Mouse (Mus musculus) layer of hippocampus, adult 2 months (tissue): ENCODE results near the gene Gpalpp1. TPM values are rescaled to one million over a fixed set of nuclear protein-coding genes. Genes with fewer than 3 reads are reported as not detected.

Experiments
- DNase-seq, 2 experiments: peaks; one replicate each; pipeline ENCODE4 v3.0.0; 2022; ENCODE audit warnings: low spot score in 2 of 2
- H3K27ac ChIP-seq: fragments of 200-600 bp; 2 replicates; pipeline ENCODE4 v1.8.1; 2022
- H3K4me3 ChIP-seq: fragments of 200-600 bp; 2 replicates; pipeline ENCODE4 v1.8.1; 2022; ENCODE audit warnings: mild to moderate bottlenecking
- CTCF ChIP-seq: fragments of 200-600 bp; conservative IDR thresholded peaks from 2 replicates; pipeline ENCODE4 v1.8.1; 2022; ENCODE audit warnings: antibody characterized with exemption, mild to moderate bottlenecking, moderate library complexity
- total RNA-seq, 2 experiments: library from RNA; stranded (reverse); gene quantifications; 2 replicates each; pipeline ENCODE4 v1.2.3; 2021

Gpalpp1 gene
- total RNA-seq, 2 experiments from 2014 or later: 25.2 to 25.7 TPM

- no peak for DNase-seq
- Histone ChIP-seq H3K27ac (no peak overlapping the region), H3K4me3 (no peak overlapping the region)
- TF ChIP-seq CTCF: peak; percentile 45
Observed at GRCm38 (mm10) chr14:76081451-76081850, 29.1 kb downstream of the Gpalpp1 start.

- H3K4me3 ChIP-seq: peak overlapping the region; percentile 26
- peak; percentile 92 for TF ChIP-seq CTCF
- DNase-seq: peak; percentile 67 to 77
- H3K27ac ChIP-seq: peak overlapping the region; percentile 91
Observed at GRCm38 (mm10) chr14:76077088-76077491, 33.5 kb downstream of the Gpalpp1 start.

GRCm38 (mm10) chr14:76076602-76077001 is 34.0 kb downstream of the Gpalpp1 start:
- Histone ChIP-seq H3K27ac (peak overlapping the region; percentile 91), H3K4me3 (peak overlapping the region; percentile 26)
- peak in 1 of 2 experiments; percentile 57 for DNase-seq
- TF ChIP-seq CTCF: no peak

- no peak overlapping the region for H3K4me3 ChIP-seq
- no peak for DNase-seq
- peak overlapping the region; percentile 91 for H3K27ac ChIP-seq
- TF ChIP-seq CTCF: no peak
Observed at GRCm38 (mm10) chr14:76075721-76076120, 34.8 kb downstream of the Gpalpp1 start.

- Histone ChIP-seq H3K27ac (peak overlapping the region; percentile 48; the same call in 1 of the 2 replicates), H3K4me3 (no peak overlapping the region)
- no peak for DNase-seq
- TF ChIP-seq CTCF: no peak
Observed at GRCm38 (mm10) chr14:76074206-76074605, 36.4 kb downstream of the Gpalpp1 start.

GRCm38 (mm10) chr14:76072626-76073025 is 37.9 kb downstream of the Gpalpp1 start:
- DNase-seq: no peak
- Histone ChIP-seq H3K27ac (no peak overlapping the region), H3K4me3 (no peak overlapping the region)
- no peak for TF ChIP-seq CTCF

GRCm38 (mm10) chr14:76069296-76069695 is 41.3 kb downstream of the Gpalpp1 start:
- DNase-seq: no peak
- no peak for TF ChIP-seq CTCF
- H3K27ac ChIP-seq: 0 out of 2 replicates have a peak overlapping the region, but pooled peaks have one; percentile 16
- no peak overlapping the region for H3K4me3 ChIP-seq

GRCm38 (mm10) chr14:76068296-76068695 is 42.3 kb downstream of the Gpalpp1 start:
- no peak for TF ChIP-seq CTCF

GRCm38 (mm10) chr14:76067237-76067636 is 43.3 kb downstream of the Gpalpp1 start:
- no peak overlapping the region for H3K4me3 ChIP-seq
- TF ChIP-seq CTCF: no peak
- peak overlapping the region; percentile 84 for H3K27ac ChIP-seq
- DNase-seq: no peak

More at GRCm38 (mm10) chr14:76068296-76068695, 42.3 kb downstream of the Gpalpp1 start:
- no peak for DNase-seq
- Histone ChIP-seq H3K4me3 (no peak overlapping the region), H3K27ac (no peak overlapping the region)

GRCm38 (mm10) chr14:76059441-76059840 is 51.1 kb downstream of the Gpalpp1 start:
- no peak overlapping the region for H3K27ac ChIP-seq
- H3K4me3 ChIP-seq: no peak overlapping the region
- no peak for DNase-seq
- TF ChIP-seq CTCF: no peak

GRCm38 (mm10) chr14:76053726-76054125 is 56.8 kb downstream of the Gpalpp1 start:
- peak in 1 of 2 experiments; percentile 40 for DNase-seq
- TF ChIP-seq CTCF: no peak
- peak overlapping the region; percentile 57; the same call in 1 of the 2 replicates for H3K27ac ChIP-seq
- H3K4me3 ChIP-seq: no peak overlapping the region

- Histone ChIP-seq H3K27ac (no peak overlapping the region), H3K4me3 (no peak overlapping the region)
- TF ChIP-seq CTCF: no peak
- no peak for DNase-seq
Observed at GRCm38 (mm10) chr14:76051966-76052365, 58.6 kb downstream of the Gpalpp1 start.

GRCm38 (mm10) chr14:76045767-76046166 is 64.8 kb downstream of the Gpalpp1 start:
- TF ChIP-seq CTCF: no peak
- DNase-seq: no peak
- no peak overlapping the region for H3K4me3 ChIP-seq

GRCm38 (mm10) chr14:76044164-76044557 is 66.4 kb downstream of the Gpalpp1 start:
- peak overlapping the region; percentile 89 for H3K27ac ChIP-seq
- H3K4me3 ChIP-seq: no peak overlapping the region
- no peak for TF ChIP-seq CTCF
- DNase-seq: no peak

More at GRCm38 (mm10) chr14:76045767-76046166, 64.8 kb downstream of the Gpalpp1 start:
- no peak overlapping the region for H3K27ac ChIP-seq
